In genomic region chr2:144676546-144677228, GRCm38 (mm10) we compare ENCODE assay signal across 9 mouse cellular contexts.
A peak's percentile ranks its signal among the peaks of the same experiment; 100 is the strongest.
DNase-seq lines count a peak whose midpoint lies in the region; ATAC-seq lines count a peak whose summit lies in the region.
"Had no signal": no experiment of that assay in that cellular context is flagged by ENCODE, and none has a peak within 500 bp of the region (broad histone marks: within the 10 kb centered on the region; RNA-seq: fewer than 3 reads in every experiment).

No protein-coding gene starts in this region.

- WGBS in kidney, embryonic 14.5 days, result 42% methylated on average over 13 of the region's 13 CpGs
- WGBS in forebrain, embryonic 14.5 days, result 69% methylated on average over 13 of the region's 13 CpGs
- 51% methylated on average over 13 of the region's 13 CpGs for WGBS in intestine, embryonic 16.5 days
- WGBS in midbrain, embryonic 16.5 days, result 64% methylated on average over 13 of the region's 13 CpGs
- WGBS in liver, embryonic 12.5 days (ENCODE audit: insufficient replicate concordance), result 78% methylated on average over 13 of the region's 13 CpGs

- no peak overlapping the region; the same call in 1 of the 2 replicates for H3K27ac ChIP-seq in kidney, embryonic 14.5 days (ENCODE audit: low read depth, low read length)
- H3K27ac ChIP-seq in forebrain, embryonic 14.5 days (ENCODE audit: low read depth, low read length), result peak overlapping the region; percentile 48; the same call in 1 of the 2 replicates
- no peak overlapping the region; the same call in 1 of the 2 replicates for H3K27ac ChIP-seq in intestine, embryonic 16.5 days (ENCODE audit: low read length)
- no peak overlapping the region for H3K27ac ChIP-seq in midbrain, embryonic 16.5 days (ENCODE audit: low read length)
- H3K27ac ChIP-seq in liver, embryonic 12.5 days, result no peak overlapping the region
- H3K27ac ChIP-seq: liver, embryonic 13.5 days had no signal

- H3K27me3 ChIP-seq in kidney, embryonic 14.5 days (ENCODE audit: control insufficient read depth, insufficient read depth, low read length), result no peaks in the 10 kb centered on the region
- H3K27me3 ChIP-seq in forebrain, embryonic 14.5 days (replicated peaks; ENCODE audit: control insufficient read depth, insufficient read depth, low read length), result no peaks in the 10 kb centered on the region
- no peaks in the 10 kb centered on the region for H3K27me3 ChIP-seq in intestine, embryonic 16.5 days (replicated peaks; ENCODE audit: control insufficient read depth, insufficient read depth, low read length)
- H3K27me3 ChIP-seq in midbrain, embryonic 16.5 days (ENCODE audit: control insufficient read depth, insufficient read depth, low read depth, low read length), result no peaks in the 10 kb centered on the region
- H3K27me3 ChIP-seq in liver, embryonic 12.5 days (replicated peaks), result no peaks in the 10 kb centered on the region
- H3K27me3 ChIP-seq: liver, embryonic 13.5 days had no signal

- H3K9ac ChIP-seq in kidney, embryonic 14.5 days (ENCODE audit: low read depth, low read length), result no peak overlapping the region
- no peak overlapping the region for H3K9ac ChIP-seq in forebrain, embryonic 14.5 days (ENCODE audit: low read length)
- no peak overlapping the region for H3K9ac ChIP-seq in intestine, embryonic 16.5 days (ENCODE audit: low read depth, low read length)
- H3K9ac ChIP-seq in midbrain, embryonic 16.5 days (ENCODE audit: low read depth, low read length), result no peak overlapping the region
- no peak overlapping the region for H3K9ac ChIP-seq in liver, embryonic 12.5 days
- H3K9ac ChIP-seq: liver, embryonic 13.5 days had no signal

- DNase-seq in kidney, postnatal 14 days, result no peak
- peak; percentile 35 for DNase-seq in forebrain, embryonic 14.5 days (ENCODE audit: low spot score)
- DNase-seq in cerebellum, postnatal 25 days, result no peak
- DNase-seq in adipocyte (ENCODE audit: low spot score), result no peak
- DNase-seq: liver, embryonic 13.5 days had no signal

- no peaks in the 10 kb centered on the region for H3K36me3 ChIP-seq in kidney, embryonic 14.5 days (ENCODE audit: control insufficient read depth, insufficient read depth, low read length)
- H3K36me3 ChIP-seq in forebrain, embryonic 14.5 days (ENCODE audit: control insufficient read depth, insufficient read depth, low read length), result no peaks in the 10 kb centered on the region
- H3K36me3 ChIP-seq in intestine, embryonic 16.5 days (ENCODE audit: control insufficient read depth, insufficient read depth, low read length), result no peaks in the 10 kb centered on the region
- no peaks in the 10 kb centered on the region for H3K36me3 ChIP-seq in midbrain, embryonic 16.5 days (ENCODE audit: control insufficient read depth, insufficient read depth, low read length)
- H3K36me3 ChIP-seq in liver, embryonic 12.5 days, result no peaks in the 10 kb centered on the region
- H3K36me3 ChIP-seq: liver, embryonic 13.5 days had no signal

- peaks cover 3% of the 10 kb centered on the region; the same call in 1 of the 2 replicates for H3K9me3 ChIP-seq in kidney, embryonic 14.5 days (ENCODE audit: control insufficient read depth, low read length)
- H3K9me3 ChIP-seq in forebrain, embryonic 14.5 days (replicated peaks; ENCODE audit: control insufficient read depth, low read length), result no peaks in the 10 kb centered on the region
- no peaks in the 10 kb centered on the region for H3K9me3 ChIP-seq in intestine, embryonic 16.5 days (ENCODE audit: control insufficient read depth, low read length)
- H3K9me3 ChIP-seq in midbrain, embryonic 16.5 days (replicated peaks; ENCODE audit: control insufficient read depth, low read length, poor library complexity, severe bottlenecking), result no peaks in the 10 kb centered on the region
- no peaks in the 10 kb centered on the region for H3K9me3 ChIP-seq in liver, embryonic 12.5 days (replicated peaks)
- H3K9me3 ChIP-seq: liver, embryonic 13.5 days had no signal

- H3K4me1 ChIP-seq in kidney, embryonic 14.5 days (ENCODE audit: control insufficient read depth, insufficient read depth, low read length), result no peaks in the 10 kb centered on the region; the same call in 1 of the 2 replicates
- H3K4me1 ChIP-seq in forebrain, embryonic 14.5 days (ENCODE audit: control insufficient read depth, insufficient read depth, low read length), result peaks cover 4% of the 10 kb centered on the region; the same call in 1 of the 2 replicates
- H3K4me1 ChIP-seq in intestine, embryonic 16.5 days (ENCODE audit: control insufficient read depth, insufficient read depth, low read length), result no peaks in the 10 kb centered on the region; the same call in 1 of the 2 replicates
- peaks cover 17% of the 10 kb centered on the region for H3K4me1 ChIP-seq in midbrain, embryonic 16.5 days (ENCODE audit: control insufficient read depth, insufficient read depth, low read length)
- no peaks in the 10 kb centered on the region for H3K4me1 ChIP-seq in liver, embryonic 12.5 days
- H3K4me1 ChIP-seq: liver, embryonic 13.5 days had no signal

- H3K4me3 ChIP-seq in kidney, embryonic 14.5 days (ENCODE audit: low read length), result no peak overlapping the region
- H3K4me3 ChIP-seq in forebrain, embryonic 14.5 days (ENCODE audit: low read depth, low read length), result no peak overlapping the region
- no peak overlapping the region for H3K4me3 ChIP-seq in intestine, embryonic 16.5 days (ENCODE audit: low read length)
- H3K4me3 ChIP-seq in midbrain, embryonic 16.5 days (ENCODE audit: low read depth, low read length), result no peak overlapping the region
- no peak overlapping the region for H3K4me3 ChIP-seq in liver, embryonic 12.5 days
- H3K4me3 ChIP-seq: liver, embryonic 13.5 days had no signal

- H3K4me2 ChIP-seq in kidney, embryonic 14.5 days (replicated peaks; ENCODE audit: low read depth, low read length), result no peak overlapping the region
- no peak overlapping the region for H3K4me2 ChIP-seq in forebrain, embryonic 14.5 days (ENCODE audit: low read length)
- no peak overlapping the region for H3K4me2 ChIP-seq in intestine, embryonic 16.5 days (ENCODE audit: low read depth, low read length)
- no peak overlapping the region for H3K4me2 ChIP-seq in midbrain, embryonic 16.5 days (ENCODE audit: low read length)
- no peak overlapping the region for H3K4me2 ChIP-seq in liver, embryonic 12.5 days
- H3K4me2 ChIP-seq: liver, embryonic 13.5 days had no signal

- ATAC-seq in kidney, embryonic 14.5 days (ENCODE audit: low FRiP score, low TSS enrichment), result peak; percentile 61; the same call in 1 of the 2 replicates
- ATAC-seq in forebrain, embryonic 14.5 days, result peak; percentile 35; the same call in 1 of the 2 replicates
- peak; percentile 33; the same call in 1 of the 2 replicates for ATAC-seq in intestine, embryonic 16.5 days
- peak; percentile 18 for ATAC-seq in midbrain, embryonic 16.5 days
- ATAC-seq in liver, embryonic 12.5 days, result no peak
